7 mouse cellular contexts compared by ENCODE assay signal in genomic region chrX:103492398-103493256, GRCm38 (mm10).
DNase-seq lines count a peak whose midpoint lies in the region; ATAC-seq lines count a peak whose summit lies in the region.

No protein-coding gene starts in this region.

- peaks cover 10% of the 10 kb centered on the region for H3K4me1 ChIP-seq in lung, embryonic 16.5 days (replicated peaks; ENCODE audit: control insufficient read depth, insufficient read depth, low read length)
- no peaks in the 10 kb centered on the region for H3K4me1 ChIP-seq in brown adipose tissue, adult 24 weeks (ENCODE audit: control insufficient read depth, insufficient read depth, insufficient read length, low read length)
- H3K4me1 ChIP-seq in forebrain, embryonic 12.5 days, result peaks cover 20% of the 10 kb centered on the region
- peaks cover 10% of the 10 kb centered on the region; the same call in 1 of the 2 replicates for H3K4me1 ChIP-seq in limb, embryonic 10.5 days

- H3K4me2 ChIP-seq in lung, embryonic 16.5 days (ENCODE audit: low read depth, low read length), result peak overlapping the region; percentile 66
- H3K4me2 ChIP-seq in forebrain, embryonic 12.5 days, result peak overlapping the region; percentile 54

- H3K4me3 ChIP-seq in lung, embryonic 16.5 days (ENCODE audit: low read length), result peak overlapping the region; percentile 68
- H3K4me3 ChIP-seq in brown adipose tissue, adult 24 weeks (ENCODE audit: insufficient read depth, low read depth, low read length), result no peak overlapping the region
- peak overlapping the region; percentile 54 for H3K4me3 ChIP-seq in forebrain, embryonic 12.5 days (replicated peaks)
- peak overlapping the region; percentile 67 for H3K4me3 ChIP-seq in limb, embryonic 10.5 days

- ATAC-seq in lung, embryonic 16.5 days (ENCODE audit: low read depth), result peak; percentile 35
- peak; percentile 39 for ATAC-seq in forebrain, embryonic 12.5 days (ENCODE audit: low FRiP score)

- no peak for DNase-seq in lung, postnatal 10 days
- no peak for DNase-seq in limb, embryonic 10.5 days (ENCODE audit: low spot score)
- peak; percentile 49 for DNase-seq in naive thymus-derived CD4-positive, alpha-beta T cell, adult 2 months (ENCODE audit: low read depth)
- DNase-seq in testis, postnatal 14 days (ENCODE audit: low spot score), result no peak

- H3K27ac ChIP-seq in lung, embryonic 16.5 days (ENCODE audit: low read length), result peak overlapping the region; percentile 91
- peak overlapping the region; percentile 78 for H3K27ac ChIP-seq in brown adipose tissue, adult 24 weeks (replicated peaks; ENCODE audit: low read depth, low read length)
- peak overlapping the region; percentile 93 for H3K27ac ChIP-seq in forebrain, embryonic 12.5 days
- H3K27ac ChIP-seq in limb, embryonic 10.5 days, result peak overlapping the region; percentile 97

- H3K27me3 ChIP-seq in lung, embryonic 16.5 days (ENCODE audit: control insufficient read depth, insufficient read depth, low read depth, low read length), result no peaks in the 10 kb centered on the region
- no peaks in the 10 kb centered on the region for H3K27me3 ChIP-seq in forebrain, embryonic 12.5 days
- H3K27me3 ChIP-seq in limb, embryonic 10.5 days (ENCODE audit: low read depth, poor library complexity, severe bottlenecking), result no peaks in the 10 kb centered on the region

- peaks cover 4% of the 10 kb centered on the region; the same call in 1 of the 2 replicates for H3K36me3 ChIP-seq in lung, embryonic 16.5 days (ENCODE audit: control insufficient read depth, insufficient read depth, low read length)
- H3K36me3 ChIP-seq in forebrain, embryonic 12.5 days (replicated peaks), result peaks cover under 1% of the 10 kb centered on the region; the same call in 1 of the 2 replicates
- peaks cover 13% of the 10 kb centered on the region for H3K36me3 ChIP-seq in limb, embryonic 10.5 days

- H3K9me3 ChIP-seq in lung, embryonic 16.5 days (ENCODE audit: control insufficient read depth, low read length), result no peaks in the 10 kb centered on the region
- no peaks in the 10 kb centered on the region for H3K9me3 ChIP-seq in forebrain, embryonic 12.5 days
- no peaks in the 10 kb centered on the region for H3K9me3 ChIP-seq in limb, embryonic 10.5 days (replicated peaks)

- H3K9ac ChIP-seq in lung, embryonic 16.5 days (ENCODE audit: low read length), result peak overlapping the region; percentile 86
- H3K9ac ChIP-seq in forebrain, embryonic 12.5 days, result peak overlapping the region; percentile 80

- WGBS in lung, embryonic 16.5 days, result 39% methylated on average over 10 of the region's 10 CpGs
- 37% methylated on average over 10 of the region's 10 CpGs for WGBS in forebrain, embryonic 12.5 days
- 55% methylated on average over 10 of the region's 10 CpGs for whole genome bisulfite sequencing in limb, embryonic 10.5 days
